Mouse (Mus musculus) cerebellum, adult 11-12 months (tissue): ENCODE measurements around the gene Tfdp1.
"Not testable (repeated sequence)": the region's sequence is repeated elsewhere in the genome, so short reads cannot be mapped to it uniquely, and the experiment has no call there.

ENCODE experiments used
- DNase-seq: peaks from one replicate; pipeline ENCODE4 v3.0.0; 2022

Gene Tfdp1

GRCm38 (mm10) chr8:13338255-13338860, at the start of gene Tfdp1:
TSS of gene Tfdp1 (plus strand) at chr8:13338751.
- DNase-seq: peak; percentile 91

- DNase-seq: peak; percentile 68
Measured at GRCm38 (mm10) chr8:13292364-13292763, 46.2 kb upstream of the Tfdp1 start.

- no peak for DNase-seq
Measured at GRCm38 (mm10) chr8:13293677-13294470, 44.7 kb upstream of the Tfdp1 start.

GRCm38 (mm10) chr8:13299571-13299970, 39.0 kb upstream of the Tfdp1 start:
- no peak for DNase-seq

GRCm38 (mm10) chr8:13301036-13301435, 37.5 kb upstream of the Tfdp1 start:
- DNase-seq: no peak

DNA sequence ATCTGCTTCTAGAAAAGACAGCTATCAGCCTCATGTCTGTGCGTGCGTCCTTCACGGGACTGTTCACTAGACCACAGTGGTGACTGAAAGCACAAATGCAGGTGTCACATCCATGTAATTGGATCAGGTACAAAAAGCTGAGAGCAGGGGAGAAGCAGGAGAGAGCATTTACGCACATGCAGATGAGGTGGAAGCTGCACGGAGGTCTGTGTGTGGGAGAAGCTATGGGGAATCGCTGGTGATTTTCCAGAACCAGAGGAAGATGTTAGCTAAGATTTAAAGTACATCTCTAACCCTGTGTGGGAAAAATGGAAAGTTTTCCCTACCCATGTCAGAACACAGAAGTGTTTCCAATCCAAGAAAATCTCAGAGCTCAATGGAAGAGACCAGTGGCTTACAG, 33.1 kb upstream of the Tfdp1 start:
- DNase-seq: no peak

GRCm38 (mm10) chr8:13305884-13306283, 32.7 kb upstream of the Tfdp1 start:
- DNase-seq: no peak

- DNase-seq: no peak
Measured at GRCm38 (mm10) chr8:13306309-13306909, 32.1 kb upstream of the Tfdp1 start.

DNA sequence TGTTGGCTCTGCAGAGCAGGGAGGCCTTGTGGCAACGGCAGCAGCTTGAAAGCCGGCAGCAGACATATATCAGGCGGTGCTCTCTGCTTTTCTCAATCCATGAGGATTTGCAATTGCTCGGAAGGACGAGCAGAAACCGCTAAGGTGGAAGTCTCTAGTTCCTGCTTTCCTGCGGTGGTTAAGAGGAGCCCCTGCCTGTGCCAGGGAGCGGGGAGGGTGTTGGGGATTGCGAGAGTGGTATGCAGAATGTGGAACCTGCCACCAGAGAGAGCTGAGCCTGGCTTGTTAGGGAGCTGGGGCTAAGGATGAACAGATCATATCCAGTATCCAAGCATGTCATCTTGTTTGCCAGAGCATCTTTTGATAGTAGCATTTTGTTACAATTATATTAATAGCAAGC, 31.6 kb upstream of the Tfdp1 start:
- no peak for DNase-seq

GRCm38 (mm10) chr8:13314922-13315321, 23.6 kb upstream of the Tfdp1 start:
- no peak for DNase-seq

DNA sequence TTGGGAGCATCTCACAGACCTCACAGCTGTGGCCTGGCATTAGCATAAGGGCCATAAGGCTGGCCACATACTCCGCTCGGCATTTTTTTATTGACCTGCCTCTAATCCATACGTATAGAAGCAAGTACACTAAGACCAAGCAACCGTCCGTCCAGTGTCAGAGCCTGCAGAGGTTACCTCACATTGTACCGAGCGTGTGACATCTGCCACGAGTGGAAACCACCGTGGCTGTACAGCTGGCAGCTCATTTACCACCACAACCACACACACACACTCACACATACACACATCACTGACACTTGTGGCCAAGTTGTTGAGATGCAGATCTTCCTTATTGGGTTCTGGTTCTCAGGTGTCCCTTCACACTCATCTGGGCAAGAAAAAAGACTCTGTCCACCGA, 21.9 kb upstream of the Tfdp1 start:
- no peak for DNase-seq

- DNase-seq: no peak
Measured at GRCm38 (mm10) chr8:13326598-13326997, 12.0 kb upstream of the Tfdp1 start.

DNA sequence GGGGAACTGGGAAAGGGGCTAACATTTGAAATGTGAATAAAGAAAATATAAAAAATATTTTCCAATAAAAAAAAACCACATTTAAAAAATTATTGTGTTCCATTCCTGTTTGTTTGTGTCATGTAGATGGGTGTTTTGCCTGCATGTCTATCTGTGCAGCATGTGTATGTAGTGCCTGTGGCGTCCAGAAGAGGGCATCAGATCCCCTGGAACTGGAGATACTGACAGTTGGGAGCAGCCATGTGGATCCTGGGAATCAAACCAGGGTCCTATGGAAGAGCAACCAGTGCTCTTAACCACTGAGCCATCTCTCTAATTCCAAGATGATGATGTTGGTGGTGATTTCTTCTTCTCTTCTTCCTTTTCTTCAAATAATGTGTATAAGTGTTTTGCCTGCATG, 3.9 kb upstream of the Tfdp1 start:
- no peak for DNase-seq

DNA sequence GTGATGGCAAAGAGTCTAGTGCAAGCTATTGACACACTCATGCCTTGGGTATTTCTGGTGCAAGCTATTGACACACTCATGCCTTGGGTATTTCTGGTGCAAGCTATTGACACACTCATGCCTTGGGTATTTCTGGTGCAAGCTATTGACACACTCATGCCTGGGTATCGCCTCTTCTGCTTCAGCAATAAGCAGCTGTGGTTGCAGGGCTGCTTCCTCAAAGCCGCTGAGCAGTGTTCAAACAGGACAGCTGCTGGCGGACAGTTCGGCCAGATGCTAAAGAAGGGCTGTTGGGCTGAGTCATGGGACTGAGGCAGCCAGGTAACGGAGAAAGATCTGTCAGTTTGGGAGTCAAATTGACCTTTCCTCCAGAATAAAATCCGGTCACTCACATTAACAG, 1.3 kb upstream of the Tfdp1 start:
- not testable (repeated sequence) for DNase-seq

- DNase-seq: no peak
Measured at GRCm38 (mm10) chr8:13337678-13338077, 873 bp upstream of the Tfdp1 start.

GRCm38 (mm10) chr8:13338901-13339645, 522 bp downstream of the Tfdp1 start:
- peak; percentile 66 for DNase-seq

DNA sequence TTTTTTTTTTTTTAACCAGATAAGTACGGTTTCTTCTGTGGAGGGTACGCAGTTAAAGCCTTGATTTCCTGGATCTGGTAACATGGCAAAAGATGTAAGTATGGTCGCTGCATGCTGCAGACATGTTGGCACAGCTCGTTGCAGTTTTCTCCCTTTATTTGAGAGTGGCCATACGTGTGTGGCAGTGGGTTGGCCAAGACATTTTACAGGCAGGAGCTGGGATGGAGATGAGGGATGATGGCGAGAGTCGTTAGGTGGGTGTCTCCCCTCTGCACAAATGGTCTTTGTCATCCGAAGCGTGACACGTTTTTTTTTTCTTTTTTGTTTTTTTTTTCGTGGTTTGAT, 1.1 kb downstream of the Tfdp1 start:
- no peak for DNase-seq

DNA sequence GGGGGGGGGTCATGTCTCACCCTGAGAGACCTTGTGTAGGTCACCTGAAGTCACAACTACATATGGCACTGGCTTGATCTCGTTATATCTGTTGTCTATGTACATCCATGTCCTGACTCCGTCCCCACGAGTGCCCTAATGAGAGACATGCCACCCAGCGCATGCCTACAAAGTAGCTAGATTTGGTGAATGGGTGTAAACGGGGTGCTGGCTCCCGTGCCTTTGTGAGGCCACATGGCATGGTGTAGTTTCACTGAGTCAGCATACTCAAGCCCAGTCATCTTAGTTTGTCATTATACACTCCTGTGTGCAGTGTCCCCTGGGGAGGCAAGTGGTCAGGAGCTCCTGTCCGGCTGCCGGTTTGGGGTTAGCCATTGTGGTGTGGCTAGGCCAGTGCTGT, 2.1 kb downstream of the Tfdp1 start:
- no peak for DNase-seq

DNA sequence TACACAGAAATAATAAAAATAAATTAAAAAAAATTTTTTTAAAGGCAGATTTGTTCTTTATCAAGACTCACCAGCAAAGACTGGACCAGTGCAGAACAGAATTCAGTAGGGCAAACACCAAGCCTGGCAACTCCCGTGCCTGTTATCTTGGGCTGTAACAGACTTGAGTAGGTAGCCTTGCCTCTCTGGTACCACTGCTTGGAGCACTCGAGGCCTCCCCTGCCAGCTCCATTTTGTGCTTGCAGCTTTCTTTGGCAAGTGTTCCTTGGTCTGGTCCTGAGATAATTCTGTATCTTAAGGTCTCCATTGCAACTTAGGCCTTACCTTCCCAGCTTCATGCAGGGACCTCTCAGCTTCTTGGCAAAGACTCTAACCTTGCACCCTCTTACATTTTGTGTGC, 3.8 kb downstream of the Tfdp1 start:
- DNase-seq: no peak

- no peak for DNase-seq
Measured at GRCm38 (mm10) chr8:13343134-13343533, 4.6 kb downstream of the Tfdp1 start.

GRCm38 (mm10) chr8:13350052-13350451, 11.5 kb downstream of the Tfdp1 start:
- DNase-seq: no peak

DNA sequence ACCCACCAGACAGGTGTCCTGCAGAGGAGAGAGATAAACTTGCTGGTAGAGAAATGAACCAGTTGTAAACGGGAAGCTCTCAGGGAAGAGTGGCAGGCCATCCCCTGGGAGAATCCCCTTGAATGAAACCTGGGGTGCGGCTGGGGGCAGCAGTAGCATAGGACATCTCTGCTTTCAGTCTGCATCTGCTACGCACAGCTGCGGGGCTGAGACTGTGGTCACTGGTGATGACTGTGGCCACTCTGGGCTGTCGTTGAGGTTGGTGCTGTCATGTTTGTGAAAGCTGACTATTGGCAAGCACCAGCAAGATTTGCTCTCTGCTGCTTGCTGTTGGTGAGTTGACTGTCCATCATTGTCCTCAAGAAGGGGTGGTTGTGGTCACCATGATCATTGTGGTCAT, 13.0 kb downstream of the Tfdp1 start:
- DNase-seq: no peak

GRCm38 (mm10) chr8:13352601-13353000, 14.1 kb downstream of the Tfdp1 start:
- DNase-seq: no peak
